Mouse (Mus musculus) liver, adult 2 months (tissue): ENCODE measurements at regions not wholly inside any gene's neighbourhood (a gene's known extent, or its start where the extent isn't known, plus 50 kb on each side); places are given as distances from the start of the nearest gene placed in this dataset.

Experiments used
- CTCF ChIP-seq: fragments of 200-500 bp; IDR thresholded peaks from 2 replicates; pipeline ENCODE4 v1.5.1; 2011; ENCODE audit warnings: low read depth, low read length, control low read depth
- POLR2A ChIP-seq: fragments of 200-500 bp; IDR thresholded peaks from 2 replicates; pipeline ENCODE4 v1.6.1; 2011; ENCODE audit warnings: low read length, control low read depth; ENCODE audit not compliant: insufficient read depth; ENCODE audit errors: extremely low read depth

- TF ChIP-seq POLR2A (no peak), CTCF (no peak)
Measured at GRCm38 (mm10) chr9:63881261-63881563, 123.4 kb upstream of the Smad3 start.
